Mouse (Mus musculus) left cerebral cortex, adult 9 months (tissue): ENCODE results near the gene Eif2ak1.

Experiments
- DNase-seq, 2 experiments: peaks; one replicate each; pipeline ENCODE4 v3.0.0; 2022; ENCODE audit warnings: low spot score in 2 of 2

Gene Eif2ak1

GRCm38 (mm10) chr5:143948361-143948760 is 130.8 kb downstream of the Eif2ak1 start:
- DNase-seq: no peak

GRCm38 (mm10) chr5:143950016-143950415 is 132.4 kb downstream of the Eif2ak1 start:
- DNase-seq: no peak
